8 mouse cellular contexts compared by ENCODE assay signal in genomic region chr9:20384532-20385342, GRCm38 (mm10). TPM values are rescaled to one million over a fixed set of nuclear protein-coding genes. Genes with fewer than 3 reads are reported as not detected.
A peak's percentile ranks its signal among the peaks of the same experiment; 100 is the strongest.
DNase-seq lines count a peak whose midpoint lies in the region; ATAC-seq lines count a peak whose summit lies in the region.

Gene Zfp560, minus strand, starts transcription at chr9:20385177.

- no peaks in the 10 kb centered on the region for H3K36me3 ChIP-seq in hindbrain, embryonic 12.5 days

- peak within 1 kb of the TSS; percentile 80 for H3K4me2 ChIP-seq in hindbrain, embryonic 12.5 days (replicated peaks)

- peak within 1 kb of the TSS; percentile 53 for H3K4me3 ChIP-seq in hindbrain, embryonic 12.5 days

- H3K9me3 ChIP-seq in hindbrain, embryonic 12.5 days (replicated peaks), result peaks cover 12% of the 10 kb centered on the region; the same call in 1 of the 2 replicates

- ATAC-seq in hindbrain, embryonic 12.5 days (ENCODE audit: low FRiP score), result peak; percentile 99

- H3K9ac ChIP-seq in hindbrain, embryonic 12.5 days, result peak within 1 kb of the TSS; percentile 54

- DNase-seq in NIH3T3 (ENCODE audit: low read depth), result peak; percentile 95
- peak; percentile 94 for DNase-seq in cerebellum, postnatal 10 days
- peak; percentile 67 to 90 for DNase-seq in frontal cortex, postnatal 10 days (ENCODE audit: low spot score in 2 of 2)
- DNase-seq in layer of hippocampus, postnatal 14 days (ENCODE audit: low spot score in 2 of 2), result peak; percentile 91
- DNase-seq in lung, postnatal 14 days, result peak; percentile 90
- DNase-seq in retina, adult 2 months (ENCODE audit: low read depth, low spot score), result peak; percentile 85
- peak; percentile 89 to 93 for DNase-seq in thymus, postnatal 36 days

- WGBS in hindbrain, embryonic 12.5 days, result 3% methylated on average over 40 of the region's 40 CpGs

- peaks cover 11% of the 10 kb centered on the region for H3K4me1 ChIP-seq in hindbrain, embryonic 12.5 days

- H3K27ac ChIP-seq in hindbrain, embryonic 12.5 days, result peak within 1 kb of the TSS; percentile 40

- no peaks in the 10 kb centered on the region for H3K27me3 ChIP-seq in hindbrain, embryonic 12.5 days

RNA-seq across cellular contexts. Expression of gene Zfp560, which starts in this region (rescaled TPM):
- 35.5 and 39.8 TPM in 2 replicates for polyA plus RNA-seq in hindbrain, embryonic 12.5 days (2016; fragmentation: Nextera tagmentation; extraction: Ambion mirVana)
- total RNA-seq in layer of hippocampus, postnatal 14 days (2021), result 10 to 100 TPM; 12.6 to 13.8 TPM

Comparison
In these comparisons a context has a peak if more than half of its experiments do, and no peak if none do; other contexts are left out.
1. Peak in every context shown above with its lines: DNase-seq, ATAC-seq, H3K4me3 ChIP-seq and H3K27ac ChIP-seq.